Mouse (Mus musculus): ENCODE results near the gene Agfg1. TPM values are rescaled to one million over a fixed set of nuclear protein-coding genes. Genes with fewer than 3 reads are reported as not detected.

Gene Agfg1
- total and polyA plus RNA-seq, 3 experiments: 27.9 to 29.8 (median 28.2) TPM

DNA sequence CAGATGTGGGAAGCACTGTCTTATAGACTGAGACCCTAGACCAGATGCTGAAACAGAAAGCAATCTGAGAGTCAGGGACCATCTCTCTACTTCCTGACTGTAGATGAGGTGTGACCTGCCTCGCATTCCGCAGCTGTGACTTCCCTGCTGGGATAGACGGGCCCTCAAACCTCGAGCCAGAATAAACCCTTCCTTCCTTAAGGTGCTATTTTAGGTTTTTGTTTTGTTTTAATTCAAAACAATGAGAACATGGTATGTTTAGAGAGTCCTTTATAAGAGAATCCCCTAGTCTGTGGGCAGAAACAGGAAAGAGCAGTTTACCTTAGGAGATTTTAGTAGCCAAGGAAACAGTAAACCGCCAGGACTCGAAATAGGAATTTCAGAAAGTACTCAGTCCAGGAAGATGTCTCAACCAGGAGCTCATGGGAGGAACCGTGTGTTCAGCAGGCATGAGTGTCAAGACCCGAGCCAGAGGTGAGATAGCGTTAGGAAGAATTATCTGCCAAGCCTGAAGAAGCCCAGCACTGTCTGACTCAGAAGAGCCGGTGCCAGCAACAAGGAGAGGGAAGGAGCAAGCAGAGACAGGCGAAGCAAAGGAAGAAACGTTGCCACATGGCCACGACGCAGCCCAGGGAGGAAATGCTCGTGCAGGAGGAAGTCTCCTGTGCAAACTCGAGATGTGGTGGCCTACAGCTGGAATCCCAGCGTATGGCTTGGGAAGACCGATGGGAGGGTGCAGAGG, 43.4 kb upstream of the Agfg1 start:
- Histone ChIP-seq H3K4me1 (ENCODE audit: control insufficient read depth, insufficient read depth, low read length) (peaks cover 2% of the 10 kb centered on the region; the same call in 1 of the 2 replicates), H3K27ac (no peak overlapping the region), H3K79me2 (replicated peaks; ENCODE audit: control insufficient read depth, insufficient read depth, low read length) (no peaks in the 10 kb centered on the region), H3K27me3 (ENCODE audit: control insufficient read depth, insufficient read depth, low read length) (no peaks in the 10 kb centered on the region), H3K9ac (ENCODE audit: low read depth, low read length) (no peak overlapping the region), H3K36me3 (ENCODE audit: control insufficient read depth, insufficient read depth, low read length) (no peaks in the 10 kb centered on the region), H3K4me3 (no peak overlapping the region)
- DNase-seq: peak in 1 of 2 experiments; percentile 27
- WGBS: 37% methylated on average over 18 of the region's 18 CpGs
- intact Hi-C loops (cut with DNase I): loop anchor here (5.0 kb wide), 1 partner anchor 106 kb away; no protein-coding TSS in a partner anchor
- TF ChIP-seq POLR2A (IDR thresholded peaks at IDR 0.05; ENCODE audit: insufficient read depth, low read depth, low read length) (no peak), EP300 (IDR thresholded peaks at IDR 0.05; ENCODE audit: insufficient read depth, low read depth, low read length) (no peak), CTCF (IDR thresholded peaks at IDR 0.05) (no peak)

GRCm38 (mm10) chr1:82797088-82797487, 42.2 kb upstream of the Agfg1 start:
- Histone ChIP-seq H3K36me3 (ENCODE audit: control insufficient read depth, insufficient read depth, low read length) (no peaks in the 10 kb centered on the region), H3K27me3 (ENCODE audit: control insufficient read depth, insufficient read depth, low read length) (no peaks in the 10 kb centered on the region), H3K4me3 (no peak overlapping the region), H3K9ac (ENCODE audit: low read depth, low read length) (no peak overlapping the region), H3K27ac (no peak overlapping the region), H3K4me1 (ENCODE audit: control insufficient read depth, insufficient read depth, low read length) (peaks cover 2% of the 10 kb centered on the region; the same call in 1 of the 2 replicates), H3K79me2 (replicated peaks; ENCODE audit: control insufficient read depth, insufficient read depth, low read length) (no peaks in the 10 kb centered on the region)
- intact Hi-C loops (cut with DNase I): loop anchor here (5.0 kb wide), 1 partner anchor 105 kb away; no protein-coding TSS in a partner anchor
- TF ChIP-seq EP300 (IDR thresholded peaks at IDR 0.05; ENCODE audit: insufficient read depth, low read depth, low read length) (no peak), POLR2A (IDR thresholded peaks at IDR 0.05; ENCODE audit: insufficient read depth, low read depth, low read length) (no peak), CTCF (IDR thresholded peaks at IDR 0.05) (no peak)
- whole genome bisulfite sequencing: 91% methylated on average over 4 of the region's 4 CpGs
- no peak for DNase-seq

- Histone ChIP-seq H3K79me2 (replicated peaks; ENCODE audit: control insufficient read depth, insufficient read depth, low read length) (no peaks in the 10 kb centered on the region), H3K4me1 (ENCODE audit: control insufficient read depth, insufficient read depth, low read length) (peaks cover 2% of the 10 kb centered on the region; the same call in 1 of the 2 replicates), H3K27me3 (ENCODE audit: control insufficient read depth, insufficient read depth, low read length) (no peaks in the 10 kb centered on the region), H3K9ac (ENCODE audit: low read depth, low read length) (no peak overlapping the region), H3K27ac (no peak overlapping the region), H3K4me3 (no peak overlapping the region), H3K36me3 (ENCODE audit: control insufficient read depth, insufficient read depth, low read length) (no peaks in the 10 kb centered on the region)
- no peak for TF ChIP-seq EP300 (IDR thresholded peaks at IDR 0.05; ENCODE audit: insufficient read depth, low read depth, low read length)
- no peak for TF ChIP-seq CTCF (IDR thresholded peaks at IDR 0.05)
- no peak for TF ChIP-seq POLR2A (IDR thresholded peaks at IDR 0.05; ENCODE audit: insufficient read depth, low read depth, low read length)
- DNase-seq: peak in 1 of 2 experiments; percentile 24
- WGBS: 62% methylated on average over 5 of the region's 5 CpGs
- intact Hi-C loops (cut with DNase I): loop anchor here (5.0 kb wide), 1 partner anchor 104 kb away; no protein-coding TSS in a partner anchor
These were observed 41.0 kb upstream of the Agfg1 start for GRCm38 (mm10) chr1:82798304-82798703.

GRCm38 (mm10) chr1:82798922-82799321, 40.4 kb upstream of the Agfg1 start:
- DNase-seq: no peak
- H3K79me2 ChIP-seq (replicated peaks; ENCODE audit: control insufficient read depth, insufficient read depth, low read length): no peaks in the 10 kb centered on the region
- WGBS: 78% methylated on average over 4 of the region's 4 CpGs

DNA sequence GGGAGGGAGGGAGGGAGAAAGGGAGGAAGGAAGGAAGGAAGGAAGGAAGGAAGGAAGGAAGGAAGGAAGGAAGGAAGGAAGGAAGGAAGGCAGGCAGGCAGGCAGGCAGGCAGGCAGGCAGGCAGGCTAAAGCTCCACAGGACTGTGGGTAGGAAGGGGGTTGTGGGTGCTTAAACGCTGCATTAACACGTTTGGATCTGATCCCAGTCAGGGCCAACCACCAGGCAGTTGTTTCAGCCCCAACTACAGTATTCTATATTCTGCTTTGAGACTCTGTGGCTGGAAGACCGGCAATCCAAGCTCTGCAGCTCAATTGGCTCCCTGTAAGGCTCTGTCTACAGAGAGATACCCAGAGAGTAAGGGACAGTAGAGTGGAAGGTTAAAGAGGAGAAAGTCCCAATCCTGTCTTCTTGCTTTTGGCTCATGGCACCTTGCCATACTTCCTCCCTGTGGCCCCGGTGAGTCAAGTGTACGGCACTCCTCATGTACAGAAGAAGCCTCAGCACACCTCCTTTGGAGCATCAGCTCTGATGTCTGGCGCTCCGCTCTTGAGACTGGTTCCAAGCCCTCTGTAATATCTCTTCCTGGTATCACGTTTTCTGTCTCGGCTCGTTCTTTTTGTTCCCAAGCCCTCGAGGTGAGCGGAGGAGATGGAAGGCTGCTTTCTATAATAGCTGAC, 38.0 kb upstream of the Agfg1 start:
- Histone ChIP-seq H3K27ac (no peak overlapping the region), H3K9ac (ENCODE audit: low read depth, low read length) (no peak overlapping the region), H3K36me3 (ENCODE audit: control insufficient read depth, insufficient read depth, low read length) (no peaks in the 10 kb centered on the region), H3K27me3 (ENCODE audit: control insufficient read depth, insufficient read depth, low read length) (no peaks in the 10 kb centered on the region), H3K4me3 (no peak overlapping the region), H3K4me1 (ENCODE audit: control insufficient read depth, insufficient read depth, low read length) (no peaks in the 10 kb centered on the region), H3K79me2 (replicated peaks; ENCODE audit: control insufficient read depth, insufficient read depth, low read length) (no peaks in the 10 kb centered on the region)
- WGBS: 58% methylated on average over 12 of the region's 12 CpGs
- DNase-seq: no peak
- TF ChIP-seq CTCF (IDR thresholded peaks at IDR 0.05) (no peak), POLR2A (IDR thresholded peaks at IDR 0.05; ENCODE audit: insufficient read depth, low read depth, low read length) (no peak), EP300 (IDR thresholded peaks at IDR 0.05; ENCODE audit: insufficient read depth, low read depth, low read length) (no peak)
- intact Hi-C loops (cut with DNase I): no loop called here

More at GRCm38 (mm10) chr1:82798922-82799321, 40.4 kb upstream of the Agfg1 start:
- H3K4me1 ChIP-seq (ENCODE audit: control insufficient read depth, insufficient read depth, low read length): peaks cover 2% of the 10 kb centered on the region; the same call in 1 of the 2 replicates
- H3K36me3 ChIP-seq (ENCODE audit: control insufficient read depth, insufficient read depth, low read length): no peaks in the 10 kb centered on the region
- intact Hi-C loops (cut with DNase I): loop anchor here (5.0 kb wide), 1 partner anchor 103 kb away; no protein-coding TSS in a partner anchor
- H3K27ac ChIP-seq: no peak overlapping the region
- no peak overlapping the region for H3K9ac ChIP-seq (ENCODE audit: low read depth, low read length)
- H3K27me3 ChIP-seq (ENCODE audit: control insufficient read depth, insufficient read depth, low read length): no peaks in the 10 kb centered on the region
- TF ChIP-seq POLR2A (IDR thresholded peaks at IDR 0.05; ENCODE audit: insufficient read depth, low read depth, low read length): no peak
- no peak for TF ChIP-seq EP300 (IDR thresholded peaks at IDR 0.05; ENCODE audit: insufficient read depth, low read depth, low read length)
- no peak overlapping the region for H3K4me3 ChIP-seq

Measured in heart, adult 2 months (tissue).